Mouse (Mus musculus) layer of hippocampus, postnatal 10 days (tissue): ENCODE results near the gene Lrig2. TPM values are rescaled to one million over a fixed set of nuclear protein-coding genes. Genes with fewer than 3 reads are reported as not detected.
"Not testable (repeated sequence)": the region's sequence is repeated elsewhere in the genome, so short reads cannot be mapped to it uniquely, and the experiment has no call there.

Experiments used
- DNase-seq, 2 experiments: peaks; one replicate each; pipeline ENCODE4 v3.0.0; 2021; ENCODE audit warnings: low spot score in 2 of 2
- total RNA-seq, 2 experiments: library from RNA; stranded (reverse); gene quantifications; 2 replicates each; pipeline ENCODE4 v1.2.3; 2021

Lrig2 gene
- total RNA-seq, 2 experiments from 2014 or later = 30.4 to 31.8 TPM

DNA sequence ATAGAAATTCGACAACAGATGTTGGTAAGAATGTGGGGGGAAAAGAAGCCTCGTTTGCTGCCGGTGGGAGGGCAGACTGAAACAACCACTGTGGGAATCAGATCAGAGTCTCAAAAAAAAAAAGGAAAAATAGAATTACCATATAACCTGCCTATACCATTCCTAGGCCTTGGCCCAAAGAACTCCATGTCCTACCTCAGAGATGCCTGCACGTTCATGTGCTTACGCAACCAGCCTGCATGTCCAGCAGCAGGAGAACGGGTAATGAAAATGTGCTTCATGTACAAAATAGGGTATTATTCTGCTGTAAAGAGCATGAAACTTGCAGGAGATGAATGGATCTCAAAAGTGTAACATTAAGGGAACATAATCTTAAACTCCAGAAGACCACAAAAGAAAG is 79.1 kb downstream of the Lrig2 start:
- DNase-seq = no peak

DNA sequence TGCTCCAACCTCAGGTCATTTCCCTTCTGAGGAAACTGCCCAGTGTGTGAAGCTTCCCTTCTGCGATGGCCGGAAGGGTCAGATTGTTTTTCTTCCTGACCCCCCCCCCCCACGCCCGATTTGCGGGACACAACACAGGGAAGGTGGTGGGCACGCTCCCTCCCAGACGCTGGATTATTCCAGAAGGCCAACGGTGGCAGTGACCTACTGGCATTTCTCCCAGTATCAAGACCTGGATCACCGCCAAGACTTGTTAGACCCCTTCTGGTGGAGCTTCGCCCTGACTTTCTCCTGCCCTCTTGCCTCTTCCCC is 79.9 kb downstream of the Lrig2 start:
- DNase-seq = no peak

DNA sequence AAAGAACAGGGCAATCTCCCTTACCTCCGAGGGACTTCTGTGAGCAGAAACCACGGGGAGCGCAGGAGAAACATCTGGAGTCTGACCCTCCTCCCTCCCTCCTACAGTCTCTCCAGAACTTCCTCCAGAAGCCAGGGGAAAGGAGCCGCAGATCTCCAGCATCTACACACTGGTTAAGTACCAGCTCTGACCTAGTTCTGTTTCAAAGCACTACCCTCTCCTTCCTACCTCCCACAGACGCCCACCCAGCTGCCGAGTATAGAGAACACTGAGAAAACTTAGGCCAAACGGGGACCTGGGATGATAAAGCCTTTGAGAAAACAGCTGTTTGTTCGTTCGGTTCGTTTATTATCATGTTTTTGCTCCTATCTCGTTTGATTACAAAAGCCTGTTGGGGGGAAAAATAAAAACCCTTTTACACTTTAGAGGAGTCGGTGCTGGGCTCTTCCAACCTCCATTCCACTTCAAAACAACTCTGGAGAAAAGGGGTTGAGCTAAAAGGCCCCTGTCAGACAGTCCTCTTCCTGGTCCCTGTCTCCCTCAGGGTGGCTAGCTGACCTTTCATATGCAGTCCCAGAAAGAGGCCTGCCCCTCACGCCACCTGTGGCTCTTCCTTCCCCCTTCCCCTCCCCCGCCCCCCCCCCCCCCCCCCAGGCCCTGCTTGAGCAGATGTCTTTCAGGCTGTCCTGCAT is 80.4 kb downstream of the Lrig2 start:
- no peak for DNase-seq

DNA sequence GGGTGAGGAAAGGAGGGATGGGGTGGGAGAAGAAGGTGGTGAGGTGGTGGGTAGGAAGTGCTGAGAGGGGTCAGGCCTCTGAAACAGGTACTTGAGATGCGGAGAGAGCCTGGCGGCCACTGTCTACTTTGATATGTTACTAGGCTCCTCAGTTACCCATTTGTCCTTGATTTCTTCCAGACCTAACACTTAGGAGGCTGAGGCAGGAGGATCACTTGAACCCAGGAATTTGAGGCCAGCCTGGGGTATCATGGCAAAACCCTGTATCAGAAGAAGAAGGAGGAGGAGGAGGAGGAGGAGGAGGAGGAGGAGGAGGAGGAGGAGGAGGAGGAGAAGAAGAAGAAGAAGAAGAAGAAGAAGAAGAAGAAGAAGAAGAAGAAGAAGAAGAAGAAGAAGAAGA is 84.4 kb downstream of the Lrig2 start:
- DNase-seq = not testable (repeated sequence)

GRCm38 (mm10) chr3:104424346-104424745 is 87.4 kb downstream of the Lrig2 start:
- no peak for DNase-seq

- no peak for DNase-seq
Observed at GRCm38 (mm10) chr3:104420929-104421328, 90.8 kb downstream of the Lrig2 start.

GRCm38 (mm10) chr3:104419990-104420389 is 91.7 kb downstream of the Lrig2 start:
- no peak for DNase-seq

DNA sequence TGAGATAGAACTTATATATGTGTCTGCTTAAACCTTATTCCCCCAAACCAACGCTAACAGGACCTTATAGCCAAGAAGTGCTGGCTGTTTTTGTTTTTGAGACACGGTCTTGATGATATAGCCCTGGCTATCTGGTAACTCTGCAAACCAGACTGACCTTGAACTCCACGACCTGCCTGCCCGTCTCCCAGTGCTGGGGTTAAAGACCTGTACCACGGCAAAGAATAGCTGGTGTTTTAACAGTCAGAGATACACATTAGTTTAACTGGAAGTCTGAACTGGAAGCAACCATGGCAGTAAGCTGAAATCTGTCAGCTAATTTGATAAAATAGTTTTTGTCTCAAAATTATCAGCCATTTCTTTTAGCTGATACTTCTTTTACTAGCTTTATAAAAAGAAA is 94.9 kb downstream of the Lrig2 start:
- DNase-seq = no peak

GRCm38 (mm10) chr3:104412482-104412881 is 99.2 kb downstream of the Lrig2 start:
- no peak for DNase-seq

- DNase-seq = no peak
Observed at GRCm38 (mm10) chr3:104407506-104407905, 104.2 kb downstream of the Lrig2 start.

DNA sequence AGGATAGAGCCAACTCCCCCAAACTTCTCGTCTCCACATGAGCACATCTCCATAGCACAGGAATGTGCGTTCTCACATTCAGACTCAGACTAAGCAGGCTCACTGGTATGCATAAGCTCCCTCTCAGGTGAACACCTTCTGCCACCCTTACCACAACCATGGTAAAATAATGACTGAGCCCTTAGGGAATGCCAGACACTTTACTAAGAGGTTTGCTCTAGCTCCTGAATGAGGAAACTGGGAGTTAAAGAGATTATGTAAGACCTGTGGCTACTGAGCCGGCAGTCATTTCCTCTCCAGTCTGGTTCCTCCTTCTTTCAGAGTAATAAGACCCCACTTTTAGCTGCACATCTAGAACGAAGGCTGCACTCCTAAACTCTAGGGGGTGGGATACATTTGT is 108.1 kb downstream of the Lrig2 start:
- no peak for DNase-seq

DNA sequence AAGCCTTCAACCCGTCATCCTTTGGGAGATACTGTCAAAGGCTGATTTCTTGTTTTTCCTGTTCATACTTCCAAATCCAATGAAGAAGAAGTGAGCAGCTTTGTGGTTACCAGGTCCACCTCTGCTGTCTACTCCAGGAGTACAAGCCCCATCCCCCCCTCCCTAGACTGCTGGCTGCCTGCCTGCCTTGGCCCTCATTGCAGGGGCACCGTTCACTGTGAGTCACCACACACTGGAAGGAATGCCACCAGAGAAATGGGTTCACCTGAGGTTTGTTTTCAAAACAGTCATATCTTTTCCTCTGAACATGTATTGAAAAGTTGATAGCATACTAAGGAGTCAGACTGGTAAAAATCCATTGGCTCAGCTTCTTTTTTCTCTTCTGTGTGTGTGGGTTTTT is 110.5 kb downstream of the Lrig2 start:
- DNase-seq = no peak

GRCm38 (mm10) chr3:104400126-104400525 is 111.6 kb downstream of the Lrig2 start:
- DNase-seq = no peak

- peak; percentile 16 to 29 for DNase-seq
Observed at GRCm38 (mm10) chr3:104399296-104400045, 112.2 kb downstream of the Lrig2 start.

DNA sequence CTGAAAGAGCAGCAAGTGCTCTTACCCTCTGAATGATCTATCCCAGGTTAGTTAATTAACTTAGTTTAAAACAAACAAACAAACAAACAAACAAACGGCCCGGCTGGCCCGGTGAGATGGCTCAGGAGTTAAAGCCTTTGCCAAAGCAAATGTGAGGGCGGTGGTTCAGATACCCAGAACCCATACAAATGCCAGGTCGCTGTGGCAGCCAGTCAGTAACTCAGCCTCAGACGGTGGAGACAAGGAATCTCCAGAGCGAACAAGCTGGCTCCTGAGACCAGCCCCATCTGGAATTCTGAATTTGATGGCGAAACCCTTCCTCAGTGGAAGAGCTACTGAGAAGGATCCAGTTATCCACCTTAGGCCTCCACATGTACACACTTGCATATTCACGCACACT is 114.4 kb downstream of the Lrig2 start:
- DNase-seq = no peak

DNA sequence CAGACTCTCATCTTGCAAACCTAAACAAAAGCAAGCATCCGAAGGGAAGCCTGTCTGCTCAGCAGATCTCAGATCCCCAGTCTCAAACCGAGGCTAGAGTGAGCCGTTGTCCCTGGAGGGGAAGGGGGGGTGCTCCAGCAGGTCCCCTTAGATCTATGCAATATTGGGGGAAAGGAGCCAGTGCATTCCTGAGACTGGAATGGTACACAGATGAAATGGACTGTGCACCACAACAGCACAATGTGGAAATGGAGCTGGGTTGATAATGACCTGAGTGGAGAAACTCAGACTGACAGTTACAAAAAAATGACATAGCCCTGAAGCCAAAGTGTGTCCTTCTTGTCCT is 115.0 kb downstream of the Lrig2 start:
- DNase-seq = no peak

GRCm38 (mm10) chr3:104396067-104396735 is 115.5 kb downstream of the Lrig2 start:
- peak; percentile 37 to 52 for DNase-seq

DNA sequence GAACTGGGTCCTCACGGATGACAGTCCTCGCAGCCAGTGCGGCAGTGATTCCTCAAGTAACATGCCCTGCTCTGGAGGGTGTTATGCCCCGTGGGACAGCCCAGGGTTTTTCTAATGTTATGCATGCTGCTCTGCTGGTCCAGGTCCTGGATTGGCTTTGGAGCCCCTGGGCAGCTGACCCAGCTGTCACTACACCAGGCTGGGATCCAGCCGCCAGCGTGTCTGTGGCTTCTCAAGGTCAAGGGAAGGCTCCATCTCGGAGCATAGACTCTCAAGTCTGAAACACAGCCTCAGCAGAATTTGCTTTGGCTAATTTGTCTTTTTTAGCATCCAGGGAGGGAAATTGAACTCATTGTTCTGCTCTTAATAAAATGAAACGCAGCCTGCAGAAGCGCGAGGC is 121.6 kb downstream of the Lrig2 start:
- DNase-seq = no peak

- no peak for DNase-seq
Observed at GRCm38 (mm10) chr3:104389449-104389848, 122.3 kb downstream of the Lrig2 start.

- peak in 1 of 2 experiments; percentile 19 for DNase-seq
Observed at GRCm38 (mm10) chr3:104385587-104385986, 126.1 kb downstream of the Lrig2 start.

DNA sequence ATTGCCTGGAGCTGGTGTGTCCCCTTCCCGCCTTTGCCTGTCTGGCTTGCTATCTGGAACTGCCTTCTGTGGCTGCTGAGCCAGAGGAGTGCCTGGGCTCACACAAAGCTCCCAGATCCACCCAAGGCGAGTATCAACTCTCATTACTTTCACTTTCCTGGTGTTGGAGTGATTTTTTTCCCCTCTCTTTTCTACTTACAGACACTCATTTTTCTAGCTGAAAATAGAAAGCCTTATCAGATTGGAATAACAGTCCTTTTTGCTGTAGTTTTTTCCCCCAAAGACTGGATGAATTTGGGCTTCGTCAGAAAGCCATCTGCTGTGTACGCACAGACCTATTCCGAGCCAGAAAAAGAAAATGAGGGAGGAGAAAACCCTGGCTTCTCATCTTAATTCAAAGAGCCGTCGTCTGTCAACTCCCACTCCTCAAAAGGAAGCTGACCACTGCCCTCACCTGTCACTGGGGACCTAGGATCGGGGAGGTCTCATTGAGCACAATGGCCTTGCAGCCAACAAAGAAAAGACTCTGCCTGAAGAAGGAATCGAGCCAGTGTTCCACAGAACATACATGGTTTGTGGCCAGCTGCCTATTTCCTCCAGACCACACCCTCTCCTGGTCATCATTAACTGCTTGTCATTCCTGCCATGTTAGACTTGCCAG is 127.9 kb downstream of the Lrig2 start:
- DNase-seq = peak; percentile 25 to 37

GRCm38 (mm10) chr3:104378228-104378627 is 133.5 kb downstream of the Lrig2 start:
- DNase-seq = no peak
